Mouse (Mus musculus): ENCODE data around the gene Ldhd.

DNA sequence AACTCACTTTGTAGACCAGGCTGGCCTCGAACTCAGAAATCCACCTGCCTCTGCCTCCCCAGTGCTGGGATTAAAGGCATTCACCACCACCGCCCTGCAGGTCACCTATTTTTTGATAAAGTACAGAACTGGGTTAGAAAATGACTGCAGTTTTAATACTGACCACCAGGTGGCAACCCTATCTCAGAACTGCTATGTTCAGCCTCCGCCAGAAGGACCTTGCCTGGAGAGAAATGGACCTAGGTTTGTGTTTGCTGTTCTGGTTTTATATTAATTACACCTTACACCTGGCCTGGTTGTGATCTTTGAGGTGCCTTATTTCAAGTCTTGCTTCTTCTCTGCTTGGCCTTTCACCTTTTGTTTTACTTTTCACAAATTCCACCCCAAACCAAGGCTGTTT lies 47.9 kb upstream of the Ldhd start:
- TF ChIP-seq CTCF (IDR thresholded peaks at IDR 0.05 in 2 of 3, conservative IDR thresholded peaks at IDR 0.05 in 1 of 3; ENCODE audit: control insufficient read depth in 1 of 3, insufficient read depth in 1 of 3, low read depth in 2 of 3, low read length in 3 of 3, poor library complexity in 1 of 3, severe bottlenecking in 1 of 3) = peak; percentile 67 to 88 (median 68)
- no peak for TF ChIP-seq POLR2A (IDR thresholded peaks at IDR 0.05; ENCODE audit: control insufficient read depth in 1 of 2, insufficient read depth in 1 of 2, low read depth in 1 of 2, low read length in 2 of 2, poor library complexity in 1 of 2)
- no peak for TF ChIP-seq MXI1 (IDR thresholded peaks at IDR 0.05; ENCODE audit: low read depth, low read length)
- no peak for TF ChIP-seq EP300 (IDR thresholded peaks at IDR 0.05; ENCODE audit: low read depth in 1 of 2, low read length in 2 of 2)
- no peak for TF ChIP-seq HCFC1 (IDR thresholded peaks at IDR 0.05; ENCODE audit: low read depth, low read length)
- no peak for TF ChIP-seq MAZ (IDR thresholded peaks at IDR 0.05; ENCODE audit: low read depth, low read length)
- TF ChIP-seq ZKSCAN1 (IDR thresholded peaks at IDR 0.05; ENCODE audit: low read depth, low read length) = no peak
- no peak for TF ChIP-seq TAL1 (IDR thresholded peaks at IDR 0.05; ENCODE audit: low read length)
- no peak for TF ChIP-seq ELF1 (IDR thresholded peaks at IDR 0.05; ENCODE audit: low read depth, low read length)
- no peak for TF ChIP-seq NELFE (IDR thresholded peaks at IDR 0.05; ENCODE audit: low read depth, low read length)
- TF ChIP-seq ZC3H11A (IDR thresholded peaks at IDR 0.05; ENCODE audit: low read depth, low read length) = peak; percentile 92
- no peak for TF ChIP-seq POLR2AphosphoS2 (IDR thresholded peaks at IDR 0.05; ENCODE audit: low read length)

Data from MEL (cell line).